Mouse (Mus musculus) thymus, postnatal 4 days (tissue): ENCODE measurements around the gene Fam8a1.

Experiments
- DNase-seq: peaks from one replicate; pipeline ENCODE4 v3.0.0; 2021

The Fam8a1 gene

GRCm38 (mm10) chr13:46677721-46678120 is 8.4 kb downstream of the Fam8a1 start:
- no peak for DNase-seq

DNA sequence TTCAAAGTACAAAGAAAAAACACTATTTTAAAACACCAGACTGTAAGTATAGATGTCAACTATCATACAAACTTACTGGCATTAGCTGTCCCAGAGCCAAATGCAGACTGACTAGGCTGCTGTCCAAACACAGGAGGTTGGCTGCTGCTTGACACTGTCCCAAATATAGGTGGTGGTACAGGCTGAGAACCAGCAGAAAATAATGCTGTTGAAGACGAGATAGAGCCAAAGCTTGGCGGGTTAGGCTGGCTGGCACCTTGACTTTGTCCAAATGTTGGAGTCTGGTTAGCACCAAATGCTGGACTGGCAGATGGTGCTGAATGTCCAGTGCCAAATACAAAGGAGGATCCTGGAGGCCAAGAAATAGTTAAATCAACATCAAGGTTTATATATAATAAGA is 13.6 kb downstream of the Fam8a1 start:
- DNase-seq: no peak

- no peak for DNase-seq
Measured at GRCm38 (mm10) chr13:46683370-46683769, 14.0 kb downstream of the Fam8a1 start.

- DNase-seq: no peak
Measured at GRCm38 (mm10) chr13:46690559-46691241, 21.4 kb downstream of the Fam8a1 start.

DNA sequence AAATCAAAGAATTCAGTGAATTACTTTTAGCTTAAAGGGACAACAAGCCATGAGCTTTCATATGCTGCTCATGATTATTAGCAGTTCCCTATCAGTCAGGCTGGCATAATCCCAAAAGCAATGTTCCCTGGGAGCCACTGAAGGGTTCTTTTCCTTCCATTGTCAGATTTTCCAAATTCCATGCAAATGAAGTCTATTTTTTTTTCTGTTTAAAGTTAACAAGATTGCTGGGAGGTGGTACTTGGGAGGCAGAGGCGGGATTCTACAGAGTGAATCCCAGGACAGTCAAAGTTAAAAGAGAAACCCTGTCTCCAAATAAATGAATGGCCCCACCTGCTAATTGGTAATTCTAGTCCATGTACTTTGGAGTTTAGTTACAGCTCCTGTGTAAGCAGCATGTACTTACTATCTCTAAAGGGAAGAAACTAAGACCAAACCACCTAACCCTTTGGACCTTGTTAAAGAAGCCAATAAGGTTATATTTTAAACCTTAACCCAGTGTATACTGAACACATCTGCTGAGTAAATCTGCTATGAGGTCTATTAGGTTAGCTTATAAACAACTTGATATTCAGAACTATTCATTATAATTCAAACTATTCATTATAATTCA is 26.1 kb downstream of the Fam8a1 start:
- DNase-seq: no peak

GRCm38 (mm10) chr13:46695932-46696331 is 26.6 kb downstream of the Fam8a1 start:
- DNase-seq: no peak

- no peak for DNase-seq
Measured at GRCm38 (mm10) chr13:46696788-46697187, 27.5 kb downstream of the Fam8a1 start.

GRCm38 (mm10) chr13:46699372-46699771 is 30.1 kb downstream of the Fam8a1 start:
- DNase-seq: no peak

GRCm38 (mm10) chr13:46701486-46701885 is 32.2 kb downstream of the Fam8a1 start:
- no peak for DNase-seq

- peak; percentile 50 for DNase-seq
Measured at GRCm38 (mm10) chr13:46703138-46703537, 33.8 kb downstream of the Fam8a1 start.

GRCm38 (mm10) chr13:46713486-46713885 is 44.2 kb downstream of the Fam8a1 start:
- DNase-seq: no peak

DNA sequence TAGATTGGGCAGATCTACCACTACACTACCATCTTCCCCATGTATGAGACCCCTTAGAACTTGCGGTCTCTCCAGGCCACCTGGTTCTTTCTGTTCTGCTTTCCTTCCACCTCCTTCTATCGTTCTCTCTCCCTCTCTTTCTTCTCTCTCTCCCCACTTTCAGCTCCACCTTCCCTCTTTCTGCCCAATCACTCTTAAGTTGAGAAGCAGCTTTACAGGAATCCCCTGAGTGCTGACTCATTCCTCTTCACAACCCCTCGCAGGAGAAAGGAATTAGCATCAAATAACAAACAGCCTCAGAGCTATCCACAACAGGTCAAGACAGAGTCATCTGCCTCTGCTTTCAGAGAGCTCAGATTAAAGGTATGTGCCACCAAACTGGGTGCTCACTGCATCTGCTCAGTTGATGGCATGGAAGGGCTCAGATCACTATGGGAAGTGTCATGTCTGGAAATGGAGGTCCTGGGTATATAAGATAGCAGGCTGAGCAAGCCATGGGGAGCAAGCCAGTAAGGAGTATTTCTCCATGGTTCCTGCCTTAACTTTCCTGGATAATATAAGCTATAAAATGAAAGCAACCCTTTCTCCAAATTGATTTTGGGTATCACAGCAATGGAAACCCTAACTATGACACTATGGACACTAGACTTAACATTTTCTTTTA is 46.8 kb downstream of the Fam8a1 start:
- no peak for DNase-seq

DNA sequence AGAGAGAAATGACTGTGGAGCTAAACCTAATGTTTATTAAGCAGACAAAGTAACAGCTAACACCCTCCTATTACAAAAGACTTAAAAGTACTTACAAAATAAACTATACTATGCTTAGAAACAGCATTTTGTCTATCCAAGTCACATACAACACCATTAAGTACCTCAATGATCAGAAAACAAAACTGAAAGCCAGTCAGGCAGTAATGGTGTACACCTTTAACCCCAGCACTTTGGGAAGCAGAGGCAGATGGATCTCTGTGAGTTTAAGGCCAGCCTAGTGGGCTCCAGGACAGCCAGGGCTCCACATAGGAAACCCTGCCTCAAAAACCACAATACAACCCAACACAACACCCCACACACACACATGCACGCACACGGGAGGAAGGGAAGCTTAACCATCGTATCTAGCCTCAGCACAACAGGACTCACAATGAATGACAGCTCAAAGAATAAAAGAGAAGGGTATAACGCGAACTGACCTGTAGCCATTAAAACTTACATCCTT is 49.6 kb downstream of the Fam8a1 start:
- DNase-seq: no peak

DNA sequence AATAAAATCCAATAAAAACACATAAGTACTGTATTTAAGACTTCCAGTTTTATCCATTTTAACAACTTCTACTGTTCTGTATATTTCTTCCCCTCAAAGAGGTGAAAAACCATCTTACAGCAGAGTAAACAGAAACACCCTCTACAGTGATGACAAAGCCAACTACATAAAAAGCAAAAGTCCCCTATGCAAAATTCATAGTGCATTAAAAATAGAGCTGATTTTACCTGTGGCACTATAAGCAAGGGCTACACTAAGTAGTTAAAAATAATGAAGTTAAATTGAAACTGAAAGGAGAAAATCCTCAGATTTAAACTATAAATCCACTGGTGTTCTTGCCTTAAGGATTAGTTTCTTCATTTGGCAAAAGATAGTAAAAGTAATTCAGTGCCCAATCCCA is 51.7 kb downstream of the Fam8a1 start:
- DNase-seq: no peak

GRCm38 (mm10) chr13:46724371-46724770 is 55.0 kb downstream of the Fam8a1 start:
- DNase-seq: no peak

GRCm38 (mm10) chr13:46725227-46725626 is 55.9 kb downstream of the Fam8a1 start:
- DNase-seq: no peak

DNA sequence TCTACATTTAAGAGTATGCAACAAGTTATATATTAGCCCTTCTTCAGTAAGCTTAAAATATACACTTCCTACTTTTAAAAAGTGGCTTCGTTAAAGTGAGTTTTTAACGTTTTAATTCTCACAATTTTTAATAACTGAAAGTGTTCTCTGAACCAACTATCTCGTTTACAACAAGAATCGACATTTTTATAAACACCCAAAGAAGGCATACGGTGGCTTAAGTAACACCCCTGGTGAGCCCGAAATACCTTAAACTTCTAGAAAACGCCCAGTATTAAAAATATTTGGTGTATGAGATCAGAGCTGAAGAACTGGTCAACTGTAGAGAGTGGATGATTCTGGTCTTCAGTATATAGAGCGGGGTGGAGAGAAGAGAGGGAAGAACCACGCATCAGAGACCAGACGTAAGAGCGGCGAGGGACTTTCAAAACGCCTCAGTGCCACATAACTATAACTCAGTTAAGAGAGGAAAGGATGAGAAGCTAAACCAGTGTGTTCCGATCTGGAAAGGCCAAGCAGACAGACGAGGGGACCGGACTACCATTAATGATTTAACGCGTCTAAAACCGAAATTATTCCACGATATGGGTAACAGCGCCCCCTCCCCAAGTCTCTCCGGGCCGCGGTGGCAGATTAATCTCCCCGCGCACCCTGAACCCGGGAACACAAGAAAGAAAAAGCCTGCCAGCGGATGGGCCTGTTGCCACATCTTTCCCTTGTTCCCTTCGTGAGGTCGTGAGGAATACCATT is 57.1 kb downstream of the Fam8a1 start:
- peak; percentile 64 for DNase-seq

DNA sequence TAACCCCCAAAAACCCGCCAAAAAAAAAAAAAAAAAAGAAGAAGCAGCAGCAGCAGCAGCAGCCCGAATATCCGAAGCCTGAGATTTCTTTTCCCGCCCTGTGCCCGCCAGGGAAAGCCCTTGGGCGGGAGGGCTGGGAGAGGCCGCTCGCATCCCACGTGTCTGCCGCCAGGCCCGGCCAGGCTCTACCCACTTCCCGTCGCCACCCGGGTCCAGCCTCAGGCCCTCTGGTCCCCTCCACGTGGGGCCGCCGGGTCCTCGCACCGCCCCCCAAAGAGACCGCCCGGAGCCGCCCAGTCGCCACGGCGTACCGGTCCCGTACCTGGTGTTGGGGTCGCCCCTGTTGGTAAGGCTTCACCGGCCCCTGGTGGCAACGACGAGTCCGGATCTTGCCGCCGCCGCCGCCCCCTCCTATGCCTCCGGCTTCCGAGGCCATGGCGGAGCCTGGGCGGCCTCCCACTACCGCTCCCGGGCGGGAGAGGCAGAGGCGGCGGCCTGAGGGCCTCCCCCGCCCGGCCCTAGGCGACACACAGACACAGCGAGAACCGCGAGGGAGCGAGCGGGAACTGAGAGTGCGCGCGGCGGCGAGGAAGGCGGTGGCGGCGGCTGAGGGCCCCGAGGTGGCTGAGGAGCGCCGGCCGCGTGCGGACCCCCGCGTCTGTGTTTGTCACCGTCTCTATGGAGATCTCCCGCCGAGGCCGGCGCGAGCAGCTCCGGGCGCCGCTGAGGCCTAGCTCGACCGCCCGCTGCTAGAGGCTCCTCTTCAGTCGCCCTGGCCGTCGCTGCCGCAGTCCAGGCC is 57.9 kb downstream of the Fam8a1 start:
- peak; percentile 81 for DNase-seq
